Mouse (Mus musculus): ENCODE measurements around the gene Zrsr2. TPM values are rescaled to one million over a fixed set of nuclear protein-coding genes. Genes with fewer than 3 reads are reported as not detected.

Gene Zrsr2
- polyA plus RNA-seq, 1 experiment from 2014 or later: 53.1 TPM

- WGBS: 88% methylated on average over 6 of the region's 6 CpGs
- Histone ChIP-seq H3K9ac (replicated peaks) (no peak overlapping the region), H3K27ac (no peak overlapping the region), H3K27me3 (peaks cover 13% of the 10 kb centered on the region; the same call in 1 of the 2 replicates), H3K4me1 (replicated peaks) (no peaks in the 10 kb centered on the region), H3K4me3 (replicated peaks) (no peak overlapping the region), H3K9me3 (no peaks in the 10 kb centered on the region), H3K4me2 (replicated peaks) (no peak overlapping the region), H3K36me3 (peaks cover 25% of the 10 kb centered on the region)
- no peak for ATAC-seq
Measured at GRCm38 (mm10) chrX:163938587-163938986, 19.9 kb downstream of the Zrsr2 start.

DNA sequence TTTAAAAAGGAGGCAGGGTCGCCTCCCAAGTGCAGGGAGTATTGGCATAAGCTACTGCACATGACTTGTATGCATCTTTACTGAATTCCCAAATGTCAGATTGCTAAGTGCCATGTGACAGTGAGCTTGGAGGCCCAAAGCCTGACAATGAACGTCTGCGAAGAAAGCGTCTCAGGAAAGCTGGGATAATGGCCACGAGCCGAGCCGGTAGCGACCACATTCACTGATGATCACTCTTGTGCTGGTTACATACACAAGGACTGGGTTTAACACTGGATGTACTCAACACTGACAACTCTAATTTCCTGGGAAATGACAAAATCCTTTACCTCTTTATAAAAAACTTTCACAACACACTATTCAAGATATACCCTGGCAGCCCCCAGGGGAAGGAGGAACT is 23.7 kb downstream of the Zrsr2 start:
- Histone ChIP-seq H3K4me2 (replicated peaks) (no peak overlapping the region), H3K36me3 (peaks cover 17% of the 10 kb centered on the region), H3K4me3 (replicated peaks) (no peak overlapping the region), H3K9me3 (no peaks in the 10 kb centered on the region), H3K4me1 (replicated peaks) (no peaks in the 10 kb centered on the region), H3K27ac (no peak overlapping the region), H3K9ac (replicated peaks) (no peak overlapping the region), H3K27me3 (peaks cover 18% of the 10 kb centered on the region; the same call in 1 of the 2 replicates)
- WGBS: 81% methylated on average over 8 of the region's 8 CpGs
- ATAC-seq: no peak

GRCm38 (mm10) chrX:163929550-163929949 is 28.9 kb downstream of the Zrsr2 start:
- Histone ChIP-seq H3K4me2 (replicated peaks) (no peak overlapping the region), H3K36me3 (no peaks in the 10 kb centered on the region), H3K9ac (replicated peaks) (no peak overlapping the region), H3K4me3 (replicated peaks) (no peak overlapping the region), H3K27ac (no peak overlapping the region), H3K27me3 (peaks cover 5% of the 10 kb centered on the region; the same call in 1 of the 2 replicates), H3K9me3 (no peaks in the 10 kb centered on the region), H3K4me1 (replicated peaks) (no peaks in the 10 kb centered on the region)
- ATAC-seq: no peak

DNA sequence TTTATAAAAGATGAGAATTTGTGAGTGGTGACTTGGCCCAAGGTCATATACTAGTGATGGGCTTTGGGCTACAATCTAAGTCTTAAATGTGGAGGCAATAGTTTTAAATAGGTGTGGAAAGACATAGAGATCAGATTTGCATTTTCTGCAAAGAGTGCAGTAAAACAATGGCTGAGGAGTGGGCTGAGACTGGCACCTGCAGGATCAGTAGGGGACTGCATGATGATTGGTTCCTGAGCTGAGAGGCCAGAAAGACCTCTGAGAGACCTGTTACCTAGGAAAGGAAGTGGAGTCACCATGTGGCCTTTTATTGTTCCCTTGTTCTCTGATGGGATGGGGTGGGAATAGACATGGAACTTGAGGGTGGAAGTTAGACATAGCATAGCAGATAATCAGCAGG is 45.7 kb downstream of the Zrsr2 start:
- no peak for ATAC-seq
- peaks cover 6% of the 10 kb centered on the region; the same call in 1 of the 2 replicates for H3K36me3 ChIP-seq
- H3K4me1 ChIP-seq (replicated peaks): 0 out of 2 replicates have a peak, but pooled peaks cover 1% of the 10 kb centered on the region
- peaks cover 10% of the 10 kb centered on the region; the same call in 1 of the 2 replicates for H3K27me3 ChIP-seq
- H3K9ac ChIP-seq (replicated peaks): no peak overlapping the region
- no peak overlapping the region for H3K27ac ChIP-seq
- no peaks in the 10 kb centered on the region for H3K9me3 ChIP-seq
- no peak overlapping the region for H3K4me3 ChIP-seq (replicated peaks)
- no peak overlapping the region for H3K4me2 ChIP-seq (replicated peaks)

- Histone ChIP-seq H3K27me3 (peaks cover 6% of the 10 kb centered on the region; the same call in 1 of the 2 replicates), H3K27ac (peak overlapping the region; percentile 90), H3K36me3 (no peaks in the 10 kb centered on the region), H3K4me2 (replicated peaks) (peak overlapping the region; percentile 53), H3K4me1 (replicated peaks) (0 out of 2 replicates have a peak, but pooled peaks cover 3% of the 10 kb centered on the region), H3K4me3 (replicated peaks) (peak overlapping the region; percentile 63), H3K9me3 (no peaks in the 10 kb centered on the region), H3K9ac (replicated peaks) (peak overlapping the region; percentile 72)
- ATAC-seq: peak; percentile 62
- 36% methylated on average over 34 of the region's 34 CpGs for WGBS
Measured at GRCm38 (mm10) chrX:163909381-163909780, 49.1 kb downstream of the Zrsr2 start.

GRCm38 (mm10) chrX:163908337-163909250 is 49.9 kb downstream of the Zrsr2 start, which contains the start of gene Ap1s2:
Gene Ap1s2, plus strand, starts transcription at chrX:163909017.
- peak; percentile 99 for ATAC-seq
- Histone ChIP-seq H3K4me2 (replicated peaks) (peak within 1 kb of the TSS; percentile 54), H3K9me3 (no peaks in the 10 kb centered on the region), H3K9ac (replicated peaks) (peak within 1 kb of the TSS; percentile 72), H3K27ac (peak within 1 kb of the TSS; percentile 90), H3K36me3 (no peaks in the 10 kb centered on the region), H3K4me1 (replicated peaks) (0 out of 2 replicates have a peak, but pooled peaks cover 3% of the 10 kb centered on the region), H3K4me3 (replicated peaks) (peak within 1 kb of the TSS; percentile 63), H3K27me3 (peaks cover 6% of the 10 kb centered on the region; the same call in 1 of the 2 replicates)
- WGBS: 21% methylated on average over 73 of the region's 80 CpGs

DNA sequence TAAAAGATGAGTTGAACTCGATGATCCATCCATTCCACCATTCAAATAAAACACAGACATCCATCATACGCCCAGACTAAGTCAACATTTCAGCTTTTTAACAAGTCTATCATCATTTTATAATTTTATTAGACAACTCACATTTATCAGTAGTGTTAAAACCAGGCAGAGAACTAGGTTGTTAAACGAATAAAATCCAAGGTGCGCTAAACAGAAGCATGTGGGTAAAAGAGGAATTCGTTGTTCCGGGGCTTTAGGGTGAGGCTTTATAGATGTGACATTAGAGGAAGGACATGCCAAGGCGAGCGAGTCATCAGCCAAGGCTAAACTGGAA is 50.5 kb downstream of the Zrsr2 start:
- Histone ChIP-seq H3K4me3 (replicated peaks) (peak overlapping the region; percentile 63), H3K9ac (replicated peaks) (peak overlapping the region; percentile 65), H3K4me2 (replicated peaks) (peak overlapping the region; percentile 54), H3K27me3 (peaks cover 11% of the 10 kb centered on the region; the same call in 1 of the 2 replicates), H3K4me1 (replicated peaks) (0 out of 2 replicates have a peak, but pooled peaks cover 3% of the 10 kb centered on the region), H3K36me3 (no peaks in the 10 kb centered on the region), H3K27ac (peak overlapping the region; percentile 85), H3K9me3 (no peaks in the 10 kb centered on the region)
- ATAC-seq: no peak
- 28% methylated on average over 8 of the region's 8 CpGs for WGBS

- H3K9me3 ChIP-seq: no peaks in the 10 kb centered on the region
- WGBS: 73% methylated on average over 2 of the region's 2 CpGs
- H3K4me1 ChIP-seq (replicated peaks): 0 out of 2 replicates have a peak, but pooled peaks cover 3% of the 10 kb centered on the region
- ATAC-seq: no peak
- no peaks in the 10 kb centered on the region for H3K36me3 ChIP-seq
- H3K27me3 ChIP-seq: peaks cover 13% of the 10 kb centered on the region; the same call in 1 of the 2 replicates
- no peak overlapping the region for H3K27ac ChIP-seq
- H3K4me3 ChIP-seq (replicated peaks): no peak overlapping the region
- H3K4me2 ChIP-seq (replicated peaks): no peak overlapping the region
- no peak overlapping the region for H3K9ac ChIP-seq (replicated peaks)
Measured at GRCm38 (mm10) chrX:163906861-163907260, 51.6 kb downstream of the Zrsr2 start.

GRCm38 (mm10) chrX:163899431-163900020 is 58.9 kb downstream of the Zrsr2 start:
- Histone ChIP-seq H3K4me1 (replicated peaks) (no peaks in the 10 kb centered on the region), H3K4me3 (replicated peaks) (no peak overlapping the region), H3K4me2 (replicated peaks) (no peak overlapping the region), H3K9ac (replicated peaks) (no peak overlapping the region), H3K27me3 (peaks cover 32% of the 10 kb centered on the region; the same call in 1 of the 2 replicates), H3K36me3 (no peaks in the 10 kb centered on the region), H3K27ac (no peak overlapping the region), H3K9me3 (no peaks in the 10 kb centered on the region)
- no peak for ATAC-seq
- 62% methylated on average over 5 of the region's 5 CpGs for whole genome bisulfite sequencing

GRCm38 (mm10) chrX:163897354-163897753 is 61.1 kb downstream of the Zrsr2 start:
- no peaks in the 10 kb centered on the region for H3K9me3 ChIP-seq
- no peak overlapping the region for H3K4me2 ChIP-seq (replicated peaks)
- WGBS: 77% methylated on average over 1 of the region's 1 CpGs
- no peaks in the 10 kb centered on the region for H3K4me1 ChIP-seq (replicated peaks)
- H3K36me3 ChIP-seq: no peaks in the 10 kb centered on the region
- H3K9ac ChIP-seq (replicated peaks): no peak overlapping the region
- ATAC-seq: no peak
- H3K27me3 ChIP-seq: peaks cover 22% of the 10 kb centered on the region; the same call in 1 of the 2 replicates
- no peak overlapping the region for H3K4me3 ChIP-seq (replicated peaks)
- H3K27ac ChIP-seq: no peak overlapping the region

GRCm38 (mm10) chrX:163885539-163885981 is 72.9 kb downstream of the Zrsr2 start:
- peaks cover 10% of the 10 kb centered on the region; the same call in 1 of the 2 replicates for H3K27me3 ChIP-seq
- no peak overlapping the region for H3K4me2 ChIP-seq (replicated peaks)
- 61% methylated on average over 4 of the region's 4 CpGs for WGBS
- no peaks in the 10 kb centered on the region for H3K9me3 ChIP-seq
- no peak overlapping the region for H3K4me3 ChIP-seq (replicated peaks)
- H3K9ac ChIP-seq (replicated peaks): no peak overlapping the region
- no peak overlapping the region for H3K27ac ChIP-seq
- H3K36me3 ChIP-seq: no peaks in the 10 kb centered on the region
- no peaks in the 10 kb centered on the region for H3K4me1 ChIP-seq (replicated peaks)
- peak; percentile 85 for ATAC-seq

Measured in midbrain, embryonic 13.5 days (tissue).